Mouse (Mus musculus): ENCODE data around the gene Htr1a. TPM values are rescaled to one million over a fixed set of nuclear protein-coding genes. Genes with fewer than 3 reads are reported as not detected.
A peak's percentile ranks its signal among the peaks of the same experiment; 100 is the strongest.

The Htr1a gene
- 10 to 100 TPM; 43.7 to 45.1 TPM for total RNA-seq (2021)

DNA sequence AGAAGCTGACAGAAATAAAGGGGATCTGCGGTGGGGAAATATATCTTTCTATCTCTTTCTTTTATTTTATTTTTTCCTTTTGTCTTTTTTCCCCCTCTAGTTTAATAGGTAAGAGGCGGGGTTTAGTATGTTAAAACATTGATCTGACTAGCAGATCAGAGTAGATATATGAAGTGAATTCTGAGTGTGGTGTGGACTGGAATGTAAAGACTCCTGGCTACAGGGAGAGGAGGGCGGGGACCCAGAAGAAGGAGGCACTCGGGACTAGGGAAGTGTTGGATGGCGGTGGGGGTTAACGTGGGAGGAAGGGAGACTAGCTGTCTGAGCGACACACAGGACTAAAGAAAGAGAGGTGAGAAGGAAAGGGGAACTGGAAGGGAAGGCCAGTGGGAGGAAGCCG lies at the start of gene Htr1a:
Gene Htr1a (plus strand): TSS at position 301 of the 400 bp plus-strand sequence.
- peak in 1 of 2 experiments; percentile 15 for DNase-seq

DNA sequence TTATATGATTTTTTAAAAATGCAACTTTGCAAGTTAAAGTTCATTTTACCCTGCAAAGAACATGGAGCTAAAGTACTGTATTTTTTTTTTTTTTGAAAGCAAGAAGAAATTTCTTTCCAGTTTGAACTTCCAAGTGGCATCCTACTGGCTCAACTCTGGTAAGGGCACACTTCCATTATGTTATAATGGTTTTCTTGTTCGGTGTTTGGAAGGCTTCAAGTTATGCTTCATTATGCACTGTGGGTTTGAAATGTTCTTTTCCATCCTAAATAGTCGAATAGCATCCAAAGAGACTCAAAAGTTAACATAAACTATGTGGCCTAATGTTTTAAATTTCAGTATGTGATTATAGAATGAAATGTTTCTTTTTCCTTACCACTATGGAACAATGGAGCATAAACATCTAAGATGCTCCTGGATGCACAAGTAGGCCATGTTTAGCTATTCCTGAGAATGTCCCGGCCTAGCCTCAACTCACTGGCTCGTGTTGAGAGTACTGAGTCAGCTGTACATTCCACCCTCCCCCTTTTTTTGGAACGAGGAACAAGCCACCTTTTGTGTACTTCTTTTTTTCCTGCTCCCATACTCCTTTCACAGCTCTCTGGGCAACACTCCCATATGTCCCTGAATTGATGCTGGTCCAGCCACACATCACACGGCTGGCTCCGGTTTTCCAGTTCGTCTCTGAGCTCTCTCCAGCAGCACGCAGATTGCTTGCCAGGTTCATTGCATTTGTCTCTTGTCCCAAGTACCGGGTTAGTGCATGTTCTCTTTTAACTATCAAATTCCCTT lies 31.7 kb upstream of the Htr1a start:
- DNase-seq: peak; percentile 36 to 45

DNA sequence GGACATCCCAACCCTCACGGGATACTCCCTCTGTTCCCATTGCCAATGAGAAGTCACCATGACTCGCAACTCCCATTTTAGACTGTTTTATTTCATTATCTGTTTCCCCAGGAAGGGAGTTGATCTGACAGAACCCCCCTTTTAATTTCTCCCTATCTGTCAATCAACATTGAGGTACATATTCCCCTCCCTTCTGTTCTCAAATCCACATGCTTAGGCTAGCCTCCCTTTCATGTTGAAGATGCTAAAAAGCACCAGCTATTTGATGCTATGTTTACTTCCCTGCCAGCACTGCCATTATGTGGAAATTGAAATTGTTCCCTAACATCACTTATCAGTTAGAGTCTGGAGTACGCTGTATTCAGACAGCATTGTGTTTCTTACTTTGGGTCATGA lies 31.1 kb upstream of the Htr1a start:
- DNase-seq: no peak

DNA sequence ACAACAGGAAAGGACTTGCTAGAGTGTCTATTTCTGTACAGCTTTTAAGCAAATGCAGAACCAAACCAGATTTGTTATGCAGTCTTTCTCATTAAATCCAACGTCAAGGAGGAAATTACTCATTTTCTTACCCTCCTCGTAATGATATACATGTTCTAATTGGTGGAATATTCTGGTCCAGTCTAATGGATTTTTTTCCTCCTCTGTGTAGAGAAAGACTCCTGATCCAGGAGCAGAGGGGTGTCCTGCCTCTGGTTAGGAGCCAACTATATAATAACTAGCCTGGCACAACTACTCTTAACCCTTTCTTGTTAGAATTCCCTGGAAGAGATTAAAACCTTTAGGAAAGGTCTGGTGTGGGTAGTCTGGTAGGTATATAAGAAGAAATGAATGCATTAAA lies 10.3 kb upstream of the Htr1a start:
- no peak for DNase-seq

DNA sequence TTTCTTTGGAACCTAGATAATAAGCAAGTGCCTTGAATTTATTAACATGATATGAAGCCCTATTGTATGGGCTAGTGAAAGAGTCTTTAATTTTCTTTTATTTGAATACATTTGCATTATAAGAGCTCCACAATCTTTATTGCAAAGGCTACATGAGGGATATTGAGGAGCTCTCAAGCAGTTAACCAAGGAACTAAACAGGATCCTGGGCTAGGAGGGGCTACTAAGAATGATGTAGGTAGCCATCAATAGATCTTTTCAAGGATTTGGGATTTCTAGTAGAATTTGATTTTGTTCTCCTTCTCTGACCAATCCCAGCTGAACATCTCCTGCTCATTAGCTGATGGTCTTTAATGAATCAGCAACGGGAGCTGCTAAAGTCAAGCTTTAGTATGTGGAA lies 9.8 kb upstream of the Htr1a start:
- DNase-seq: no peak

DNA sequence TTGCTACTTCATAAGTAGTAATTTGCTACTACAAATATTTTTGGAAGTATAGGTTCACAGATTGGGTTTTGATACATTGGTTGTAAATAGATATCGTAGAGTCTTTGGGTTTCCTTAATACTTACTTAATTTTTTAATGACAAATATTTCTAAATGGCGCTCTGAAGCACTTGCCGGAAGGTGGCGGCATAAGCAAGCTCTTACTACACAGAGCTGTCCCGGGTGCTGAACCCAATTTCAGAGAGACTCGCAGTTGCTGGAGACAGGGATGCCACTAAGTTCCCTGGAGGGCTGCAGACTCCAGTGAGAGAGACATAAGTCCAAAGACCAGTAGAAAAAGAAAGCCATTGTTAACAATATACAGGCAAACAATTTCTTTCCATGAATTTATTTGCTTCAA lies 863 bp upstream of the Htr1a start:
- DNase-seq: peak; percentile 55 to 61

DNA sequence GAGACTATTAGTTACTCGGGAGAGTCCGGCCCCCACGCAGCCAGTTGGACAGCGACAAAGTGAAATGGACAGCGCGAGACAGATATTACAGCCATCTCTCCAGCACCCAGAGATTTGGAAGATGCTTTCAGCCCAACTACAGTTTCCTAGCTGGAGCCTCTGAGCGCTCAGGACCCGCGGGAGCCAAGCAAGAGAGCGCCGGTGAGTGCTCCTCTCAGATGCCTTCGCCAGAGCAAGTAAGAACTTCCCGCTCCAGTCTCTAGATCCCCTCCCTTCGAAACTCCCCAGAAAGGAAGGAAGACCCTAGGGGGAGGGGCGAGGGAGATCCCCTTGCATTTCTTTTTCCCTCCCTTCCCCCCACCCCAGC lies 415 bp downstream of the Htr1a start:
- peak; percentile 33 to 49 for DNase-seq

DNA sequence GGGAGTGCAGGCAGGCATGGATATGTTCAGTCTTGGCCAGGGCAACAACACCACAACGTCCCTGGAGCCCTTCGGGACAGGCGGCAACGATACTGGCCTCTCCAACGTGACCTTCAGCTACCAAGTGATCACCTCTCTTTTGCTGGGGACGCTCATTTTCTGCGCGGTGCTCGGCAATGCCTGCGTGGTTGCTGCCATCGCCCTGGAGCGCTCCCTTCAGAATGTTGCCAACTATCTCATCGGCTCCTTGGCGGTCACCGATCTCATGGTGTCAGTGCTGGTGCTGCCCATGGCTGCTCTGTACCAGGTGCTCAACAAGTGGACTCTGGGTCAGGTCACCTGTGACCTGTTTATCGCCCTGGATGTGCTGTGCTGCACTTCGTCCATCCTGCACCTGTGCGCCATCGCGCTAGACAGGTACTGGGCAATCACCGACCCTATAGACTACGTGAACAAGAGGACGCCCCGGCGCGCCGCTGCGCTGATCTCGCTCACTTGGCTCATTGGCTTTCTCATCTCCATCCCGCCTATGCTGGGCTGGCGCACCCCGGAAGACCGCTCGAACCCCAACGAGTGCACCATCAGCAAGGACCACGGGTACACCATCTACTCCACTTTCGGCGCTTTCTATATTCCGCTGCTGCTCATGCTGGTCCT lies 927 bp downstream of the Htr1a start:
- peak; percentile 41 to 57 for DNase-seq

DNA sequence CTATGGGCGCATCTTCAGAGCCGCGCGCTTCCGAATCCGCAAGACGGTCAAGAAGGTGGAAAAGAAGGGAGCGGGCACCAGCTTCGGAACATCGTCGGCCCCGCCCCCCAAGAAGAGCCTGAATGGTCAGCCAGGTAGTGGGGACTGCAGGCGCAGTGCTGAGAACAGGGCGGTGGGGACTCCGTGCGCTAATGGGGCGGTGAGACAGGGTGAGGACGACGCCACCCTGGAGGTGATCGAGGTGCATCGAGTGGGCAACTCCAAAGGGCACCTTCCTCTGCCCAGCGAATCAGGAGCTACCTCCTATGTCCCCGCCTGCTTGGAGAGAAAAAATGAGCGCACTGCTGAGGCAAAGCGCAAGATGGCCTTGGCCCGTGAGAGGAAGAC lies 1.4 kb downstream of the Htr1a start:
- DNase-seq: peak in 1 of 2 experiments; percentile 45

DNA sequence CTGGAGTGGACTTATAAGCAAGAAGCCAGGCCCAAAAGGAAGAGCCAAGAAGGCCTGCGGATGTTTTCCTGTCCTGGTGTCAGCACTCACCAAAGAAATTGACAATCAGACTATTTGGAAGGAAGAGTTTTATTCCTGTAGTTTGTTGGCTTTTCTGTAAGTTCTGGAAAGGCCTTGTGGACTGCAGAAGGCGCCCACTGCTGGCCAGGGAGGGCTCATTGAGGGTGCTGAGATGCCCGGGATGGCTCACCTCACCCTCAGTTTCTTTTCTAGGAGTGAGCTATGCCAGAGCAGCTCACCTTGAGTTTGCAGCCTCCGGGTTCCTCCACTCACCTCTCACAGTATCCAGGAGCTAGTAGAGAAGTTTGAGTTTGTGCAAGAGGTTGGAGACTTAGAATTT lies 2.8 kb downstream of the Htr1a start:
- no peak for DNase-seq

DNA sequence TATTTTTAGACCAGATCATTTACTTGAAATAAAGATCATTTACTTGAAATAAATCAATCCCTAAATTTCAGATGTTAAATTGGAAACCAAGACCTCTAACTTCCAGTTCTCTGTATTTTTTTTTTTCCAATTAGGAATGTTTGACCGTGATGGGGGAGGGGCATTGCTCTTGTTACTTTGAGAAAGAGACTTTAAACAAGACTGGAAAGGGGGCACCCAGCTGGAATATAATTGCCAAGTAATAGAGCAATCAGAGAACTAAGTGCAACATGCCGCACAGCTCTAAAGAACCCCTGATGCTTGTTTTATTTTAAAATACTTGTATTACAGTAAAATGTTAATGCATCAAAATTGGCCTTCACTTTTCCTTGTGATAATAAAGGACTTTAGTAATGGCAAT lies 4.3 kb downstream of the Htr1a start:
- no peak for DNase-seq

DNA sequence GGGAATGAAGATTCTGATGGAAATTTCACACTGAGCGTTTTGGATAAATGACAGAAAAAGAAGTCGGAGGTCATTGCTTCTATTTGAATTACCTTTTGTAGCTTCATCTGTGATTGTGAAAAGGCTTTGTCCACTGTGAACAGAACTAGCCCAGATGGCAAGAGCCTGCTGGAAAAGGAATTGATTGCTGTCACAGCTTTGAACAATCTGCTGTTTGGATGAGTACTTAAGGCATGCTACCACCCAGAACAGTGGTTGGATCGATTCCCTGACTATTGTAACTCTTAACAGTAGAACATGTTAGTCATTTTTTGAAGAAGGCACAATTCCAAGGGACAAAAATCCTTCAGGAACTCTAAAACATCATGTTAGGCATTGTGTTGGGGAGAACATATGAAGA lies 8.1 kb downstream of the Htr1a start:
- peak; percentile 44 to 64 for DNase-seq

Other genes with a start within 250 kb of the Htr1a start
- gene Rnf180, start 148.8 kb upstream of the Htr1a start, total RNA-seq (2021): 10 to 100 TPM; 17.8 to 19.6 TPM

Measured in layer of hippocampus, postnatal 36 days (tissue).